ENCODE assay signal across 10 mouse cellular contexts in genomic region chr17:23542004-23542720, GRCm38 (mm10). TPM values are rescaled to one million over a fixed set of nuclear protein-coding genes. Genes with fewer than 3 reads are reported as not detected.
DNase-seq lines count a peak whose midpoint lies in the region; ATAC-seq and TF ChIP-seq lines count a peak whose summit lies in the region.
"Had no signal": no experiment of that assay in that cellular context is flagged by ENCODE, and none has a peak within 500 bp of the region (broad histone marks: within the 10 kb centered on the region; RNA-seq: fewer than 3 reads in every experiment).

No protein-coding gene starts in this region.

- WGBS in lung, embryonic 15.5 days: 22% methylated on average over 12 of the region's 12 CpGs
- 14% methylated on average over 12 of the region's 12 CpGs for WGBS in hindbrain, embryonic 16.5 days

- peaks cover 28% of the 10 kb centered on the region for H3K27me3 ChIP-seq in lung, embryonic 15.5 days
- H3K27me3 ChIP-seq in hindbrain, embryonic 16.5 days (replicated peaks; ENCODE audit: control insufficient read depth, insufficient read depth, low read length): peaks cover 14% of the 10 kb centered on the region
- no peaks in the 10 kb centered on the region for H3K27me3 ChIP-seq in myocyte (ENCODE audit: control insufficient read depth, insufficient read depth, insufficient read length)

- DNase-seq in embryo, embryonic 10 days (ENCODE audit: low spot score): peak; percentile 41
- no peak for DNase-seq in embryo, embryonic 10.5 days (ENCODE audit: low spot score)
- no peak for DNase-seq in lung, postnatal 14 days
- no peak for DNase-seq in gastrocnemius, adult 8-10 months (ENCODE audit: low spot score in 2 of 2)

- H3K9me3 ChIP-seq in lung, embryonic 15.5 days: no peaks in the 10 kb centered on the region
- no peaks in the 10 kb centered on the region for H3K9me3 ChIP-seq in hindbrain, embryonic 16.5 days (ENCODE audit: control insufficient read depth, low read length)

- 0 out of 2 replicates have a peak overlapping the region, but pooled peaks have one; percentile 1 for H3K4me3 ChIP-seq in lung, embryonic 15.5 days
- H3K4me3 ChIP-seq in hindbrain, embryonic 16.5 days (ENCODE audit: low read length): peak overlapping the region; percentile 23
- no peak overlapping the region for H3K4me3 ChIP-seq in myocyte

- TF ChIP-seq POLR2A in myocyte (IDR thresholded peaks at IDR 0.05; ENCODE audit: insufficient read length, low read depth): no peak

- ATAC-seq in lung, embryonic 15.5 days (ENCODE audit: borderline replicate concordance, extremely low read depth, low FRiP score, low TSS enrichment): no peak
- no peak for ATAC-seq in hindbrain, embryonic 16.5 days
- no peak for ATAC-seq in megakaryocyte progenitor cell, adult 5-6 weeks (replicated peaks; ENCODE audit: poor library complexity)

- no peaks in the 10 kb centered on the region for H3K36me3 ChIP-seq in lung, embryonic 15.5 days
- H3K36me3 ChIP-seq in hindbrain, embryonic 16.5 days (ENCODE audit: control insufficient read depth, insufficient read depth, low read length): no peaks in the 10 kb centered on the region
- H3K36me3 ChIP-seq in myocyte (ENCODE audit: control insufficient read depth, insufficient read depth): no peaks in the 10 kb centered on the region

- peaks cover 33% of the 10 kb centered on the region for H3K4me1 ChIP-seq in lung, embryonic 15.5 days
- peaks cover 7% of the 10 kb centered on the region for H3K4me1 ChIP-seq in hindbrain, embryonic 16.5 days (ENCODE audit: control insufficient read depth, insufficient read depth, low read depth, low read length)

- H3K9ac ChIP-seq in lung, embryonic 15.5 days: 0 out of 2 replicates have a peak overlapping the region, but pooled peaks have one; percentile 7
- H3K9ac ChIP-seq in hindbrain, embryonic 16.5 days (ENCODE audit: low read depth, low read length): no peak overlapping the region

- H3K79me2 ChIP-seq in myocyte (ENCODE audit: control insufficient read depth, insufficient read depth): no peaks in the 10 kb centered on the region

- peak overlapping the region; percentile 36 for H3K4me2 ChIP-seq in lung, embryonic 15.5 days
- peak overlapping the region; percentile 44 for H3K4me2 ChIP-seq in hindbrain, embryonic 16.5 days (ENCODE audit: low read length)
- peak overlapping the region; percentile 37 for H3K4me2 ChIP-seq in myocyte (ENCODE audit: low read depth)

- H3ac ChIP-seq in myocyte (ENCODE audit: control insufficient read depth, insufficient read length): no peak overlapping the region

- no peak overlapping the region for H3K27ac ChIP-seq in lung, embryonic 15.5 days
- no peak overlapping the region for H3K27ac ChIP-seq in hindbrain, embryonic 16.5 days (ENCODE audit: low read depth, low read length)

TF ChIP-seq in myocyte, 11 proteins besides CTCF, POLR2A, EP300 and RAD21:
- no peak for TF ChIP-seq TCF3 (IDR thresholded peaks at IDR 0.05; ENCODE audit: insufficient read length, low read depth)
- TF ChIP-seq MAX (IDR thresholded peaks at IDR 0.05; ENCODE audit: low read depth): no peak
- TF ChIP-seq E2F4 (IDR thresholded peaks at IDR 0.05; ENCODE audit: insufficient read depth): no peak
- no peak for TF ChIP-seq MYOG (IDR thresholded peaks at IDR 0.05; ENCODE audit: control insufficient read depth in 1 of 3, insufficient read depth in 1 of 3, insufficient read length in 2 of 3, low read depth in 2 of 3)
- no peak for TF ChIP-seq REST (IDR thresholded peaks at IDR 0.05; ENCODE audit: insufficient read depth, insufficient read length)
- no peak for TF ChIP-seq MYOD1 (IDR thresholded peaks at IDR 0.05; ENCODE audit: control insufficient read depth in 1 of 3, insufficient read length in 2 of 3, low read depth in 2 of 3)
- no peak for TF ChIP-seq TCF12 (IDR thresholded peaks at IDR 0.05; ENCODE audit: insufficient read depth, poor library complexity, severe bottlenecking)
- TF ChIP-seq USF1 (IDR thresholded peaks at IDR 0.05; ENCODE audit: low read depth): no peak
- TF ChIP-seq CEBPB (IDR thresholded peaks at IDR 0.05; ENCODE audit: insufficient read depth, poor library complexity, severe bottlenecking): no peak
- no peak for TF ChIP-seq POLR2AphosphoS2 (IDR thresholded peaks at IDR 0.05; ENCODE audit: insufficient read length, low read depth)
- no peak for TF ChIP-seq SRF (IDR thresholded peaks at IDR 0.05; ENCODE audit: control insufficient read depth, insufficient read length, low read depth)

RNA-seq across cellular contexts. Expression of gene Zfp213, which starts 21.9 kb away (rescaled TPM):
- polyA plus RNA-seq in lung, embryonic 15.5 days (2015; fragmentation: Nextera tagmentation; extraction: Ambion mirVana): 20.9 and 21.5 TPM in 2 replicates
- 17.0 and 18.0 TPM in 2 replicates for polyA plus RNA-seq in hindbrain, embryonic 16.5 days (2015; fragmentation: Nextera tagmentation; extraction: Ambion mirVana)
- polyA plus RNA-seq in myocyte (2012; fragmentation: generic; extraction: Trizol): 9.9 TPM
- 3.6 and 5.3 TPM in 2 replicates for total RNA-seq in megakaryocyte progenitor cell, adult 5-6 weeks (2015)
- total RNA-seq in megakaryocyte progenitor cell, adult 5-6 weeks (2017): 6.5 and 9.2 TPM in 2 replicates
- total RNA-seq in gastrocnemius, adult 8-10 months (2022): 1 to 10 TPM; 2.1 to 2.7 (median 2.2) TPM

RNA-seq across cellular contexts. Expression of gene Zfp13, which starts 57.1 kb away (rescaled TPM):
- 15.0 and 15.3 TPM in 2 replicates for polyA plus RNA-seq in lung, embryonic 15.5 days (2015; fragmentation: Nextera tagmentation; extraction: Ambion mirVana)
- polyA plus RNA-seq in hindbrain, embryonic 16.5 days (2015; fragmentation: Nextera tagmentation; extraction: Ambion mirVana): 26.4 and 29.1 TPM in 2 replicates
- polyA plus RNA-seq in myocyte (2012; fragmentation: generic; extraction: Trizol): 5.1 TPM
- total RNA-seq in megakaryocyte progenitor cell, adult 5-6 weeks (2015): 0.37 TPM in 1 of 2 replicates, not detected in the other
- total RNA-seq in megakaryocyte progenitor cell, adult 5-6 weeks (2017): 0.92 and 1.3 TPM in 2 replicates
- total RNA-seq in gastrocnemius, adult 8-10 months (2022): 1 to 10 TPM; 2.8 to 3.9 (median 3.2) TPM
- total RNA-seq: neutrophil, adult 5-6 weeks had no signal

RNA-seq across cellular contexts. Expression of gene Zscan10, which starts 58.5 kb away (rescaled TPM):
- 0.18 and 0.40 TPM in 2 replicates for polyA plus RNA-seq in lung, embryonic 15.5 days (2015; fragmentation: Nextera tagmentation; extraction: Ambion mirVana)
- 0.20 and 0.25 TPM in 2 replicates for polyA plus RNA-seq in hindbrain, embryonic 16.5 days (2015; fragmentation: Nextera tagmentation; extraction: Ambion mirVana)
- polyA plus RNA-seq in myocyte (2012; fragmentation: generic; extraction: Trizol): 0.02 TPM
- not detected in 2 replicates for total RNA-seq in megakaryocyte progenitor cell, adult 5-6 weeks (2015)
- not detected in 2 replicates for total RNA-seq in megakaryocyte progenitor cell, adult 5-6 weeks (2017)
- total RNA-seq in gastrocnemius, adult 8-10 months (2022): not detected
- total RNA-seq: neutrophil, adult 5-6 weeks had no signal
- polyA plus RNA-seq: frontal cortex, adult 2 months had no signal
